Mouse (Mus musculus): ENCODE measurements around the gene Stac2.
A peak's percentile ranks its signal among the peaks of the same experiment; 100 is the strongest.

Stac2 gene

DNA sequence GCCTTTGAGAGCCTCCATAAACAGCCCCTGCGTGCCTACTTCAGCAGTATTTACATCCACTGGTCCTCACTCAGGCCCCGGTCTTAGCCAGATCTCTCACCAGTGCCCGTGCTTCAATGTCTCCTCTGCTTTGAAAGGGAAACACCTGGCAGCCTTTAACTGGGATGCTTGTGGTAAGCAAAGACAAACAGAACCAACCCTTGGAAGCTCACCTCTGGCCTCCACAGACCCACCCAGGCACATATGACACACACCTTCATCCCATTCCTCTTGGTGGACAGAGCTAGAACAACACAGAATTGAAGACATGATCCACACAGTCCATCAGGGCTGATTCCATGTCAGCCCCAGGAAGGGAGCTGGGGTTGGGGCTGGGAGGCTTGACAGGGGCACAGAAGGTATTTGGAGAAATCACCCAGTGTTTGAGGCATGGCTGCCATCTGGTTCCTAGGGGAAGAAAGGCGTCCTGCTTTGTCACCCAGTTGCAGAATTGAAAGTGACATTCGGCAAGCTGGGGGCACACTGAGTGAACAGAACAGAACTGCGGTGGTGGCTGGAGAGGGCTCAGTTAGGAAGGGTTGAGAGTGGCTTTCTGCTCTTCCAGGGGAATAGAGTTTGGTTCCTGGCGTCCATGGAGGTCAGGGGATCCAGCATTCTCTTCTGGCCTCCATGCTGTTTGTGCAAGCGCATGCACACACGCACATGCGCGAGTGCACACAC is 55.0 kb downstream of the Stac2 start:
- DNase-seq (ENCODE audit: inconsistent ontology term): no peak

- no peak for DNase-seq (ENCODE audit: inconsistent ontology term)
Measured at GRCm38 (mm10) chr11:97997387-97997960, 55.8 kb downstream of the Stac2 start.

DNA sequence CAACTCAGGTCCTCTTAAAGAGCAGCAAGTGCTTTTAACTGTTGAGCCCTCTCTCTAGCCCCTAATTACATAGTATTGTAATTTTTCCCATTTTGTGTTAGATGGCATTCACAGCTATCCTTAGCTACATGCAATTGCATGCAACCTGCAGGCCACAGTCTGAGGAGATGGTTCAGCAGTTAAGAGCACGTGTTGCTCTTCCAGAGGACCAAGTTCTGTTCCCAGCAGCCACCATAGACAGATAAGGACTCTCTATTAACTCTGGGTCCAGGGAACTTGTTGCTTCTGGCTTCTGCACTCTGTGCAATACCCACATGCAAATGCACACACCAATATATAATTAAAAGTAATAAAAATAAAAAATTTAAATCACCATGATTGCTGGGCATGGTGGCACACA is 56.6 kb downstream of the Stac2 start:
- no peak for DNase-seq (ENCODE audit: inconsistent ontology term)

DNA sequence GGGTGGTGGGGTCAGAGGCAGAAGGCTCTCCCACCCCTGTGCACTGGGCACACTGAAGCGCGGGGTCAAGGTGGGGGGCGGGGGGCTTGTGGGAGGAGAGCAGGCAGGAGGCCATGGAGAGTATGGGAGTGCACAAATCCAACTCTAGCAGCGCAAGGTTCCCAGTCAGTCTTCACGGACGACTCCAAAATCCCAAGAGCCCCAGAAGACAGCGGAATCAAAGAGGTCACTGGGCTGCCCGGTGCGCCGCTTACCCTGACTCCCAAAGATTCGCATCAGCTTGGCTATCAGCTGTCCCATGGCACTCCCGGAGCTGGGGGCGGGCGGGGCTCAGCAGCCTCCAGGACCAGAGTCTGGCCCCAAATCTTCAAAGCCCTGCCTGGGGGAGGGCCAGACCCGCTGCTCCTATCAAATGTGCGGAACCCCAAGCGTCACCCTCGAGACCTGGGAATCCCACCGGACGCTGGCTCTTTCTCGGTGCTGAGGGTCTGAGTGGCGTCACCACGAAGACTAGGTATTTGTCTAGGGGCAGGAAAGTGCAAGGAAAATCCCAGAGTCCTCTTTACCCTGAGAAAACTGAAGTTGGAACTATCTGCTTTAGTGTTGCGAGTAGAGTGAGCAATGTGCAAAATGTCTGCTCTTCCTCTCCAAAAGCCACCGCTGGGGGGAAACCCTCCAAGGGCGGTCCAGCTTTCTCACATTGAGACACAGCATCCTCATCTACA is 57.5 kb downstream of the Stac2 start, which contains the start of gene Arl5c:
Gene Arl5c (minus strand): TSS at position 618 of the 725 bp plus-strand sequence.
- peak; percentile 86 for DNase-seq (ENCODE audit: inconsistent ontology term)

DNA sequence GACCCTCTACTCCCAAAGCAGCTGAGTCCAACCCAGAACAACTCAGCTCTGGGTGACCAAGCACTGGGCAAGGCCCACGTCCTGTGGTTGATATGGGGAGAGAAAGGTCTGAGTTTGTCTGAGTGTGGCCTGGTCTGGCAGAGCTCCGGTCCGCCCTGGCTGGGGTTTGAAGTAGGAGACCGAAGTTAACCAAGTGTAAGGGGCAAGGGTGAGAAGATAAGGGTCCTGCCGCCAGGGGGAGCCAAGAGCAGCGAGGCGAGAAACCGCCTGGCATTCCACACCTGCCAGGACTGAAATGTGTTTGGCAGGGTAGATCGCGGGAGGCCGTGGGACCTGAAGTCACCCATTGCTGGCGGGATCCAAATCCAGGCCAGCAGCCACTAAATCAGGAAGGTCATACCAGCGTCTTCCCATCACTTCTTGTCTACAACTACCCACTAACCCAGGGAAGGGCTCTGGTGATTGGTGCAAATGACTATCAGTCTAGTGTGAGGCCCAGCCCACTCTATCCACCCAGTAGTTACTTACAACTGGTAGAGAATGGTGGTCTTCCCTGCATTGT is 58.6 kb downstream of the Stac2 start:
- DNase-seq (ENCODE audit: inconsistent ontology term): peak; percentile 80

DNA sequence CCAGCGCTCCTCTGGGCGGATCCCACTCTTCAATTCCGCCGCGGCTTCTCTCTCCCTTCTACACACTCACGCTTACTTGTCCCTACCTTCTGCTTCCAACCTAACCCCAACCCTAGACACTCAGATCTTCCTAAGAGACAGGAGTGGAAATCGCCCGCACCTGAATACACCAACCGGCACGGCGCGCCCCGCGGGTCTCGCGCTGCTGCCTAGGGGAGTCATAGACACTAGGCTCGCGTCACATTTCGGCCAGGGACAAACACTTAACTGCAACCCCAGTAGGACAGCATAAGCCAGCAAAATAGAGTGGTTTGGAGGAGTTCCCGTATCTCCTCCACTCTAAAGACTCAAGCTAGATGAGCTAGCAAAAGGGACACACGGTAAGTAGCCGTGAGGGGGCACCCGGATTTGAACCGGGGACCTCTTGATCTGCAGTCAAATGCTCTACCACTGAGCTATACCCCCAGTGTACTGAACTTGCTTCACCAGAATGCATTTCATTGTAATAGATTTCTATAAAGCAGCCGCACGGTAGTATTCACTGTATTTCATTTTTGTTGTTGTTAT is 64.6 kb downstream of the Stac2 start:
- DNase-seq (ENCODE audit: inconsistent ontology term): peak; percentile 95

GRCm38 (mm10) chr11:97987551-97988526 is 65.4 kb downstream of the Stac2 start:
- peak; percentile 97 for DNase-seq (ENCODE audit: inconsistent ontology term)

DNA sequence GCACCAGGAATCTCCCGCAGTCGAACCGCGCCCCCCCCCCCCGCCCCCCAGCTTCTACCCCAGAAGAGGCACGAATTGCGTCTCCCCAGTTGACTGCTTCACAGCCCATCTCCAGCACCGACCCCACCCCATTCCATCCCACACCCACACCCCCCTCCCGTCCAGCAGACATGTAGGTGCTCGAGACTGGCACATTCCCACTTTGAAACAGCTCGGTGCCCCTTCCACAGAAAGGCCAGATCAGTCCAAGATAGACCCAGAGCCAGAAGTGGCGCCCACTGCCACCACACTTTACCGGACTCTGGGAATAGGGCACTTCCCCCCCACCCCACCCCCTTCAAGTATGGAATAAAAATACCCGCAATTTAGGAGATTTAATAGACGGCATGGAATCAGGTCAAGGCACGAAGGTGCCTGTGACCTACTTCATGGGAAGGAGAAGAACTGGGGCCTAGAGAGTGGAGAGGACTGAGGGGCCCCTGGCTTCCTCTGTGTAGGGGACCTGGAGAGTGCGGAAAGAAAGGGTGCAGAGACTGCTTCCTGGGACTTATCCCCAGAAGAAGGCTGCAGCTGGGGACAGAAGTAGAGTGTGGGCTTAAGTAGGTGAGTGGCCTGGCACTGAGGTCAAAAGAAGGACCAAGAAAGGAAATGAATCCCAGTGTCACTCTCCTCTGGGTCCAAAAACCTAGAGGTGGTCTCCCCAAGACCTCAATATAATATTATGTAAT is 66.4 kb downstream of the Stac2 start:
- no peak for DNase-seq (ENCODE audit: inconsistent ontology term)

Measured in Muller cell, postnatal 12 days (primary cell).